Mouse (Mus musculus): ENCODE data around the gene Atxn2.

Atxn2 gene

GRCm38 (mm10) chr5:121765020-121765419 lies 53.9 kb downstream of the Atxn2 start:
- no peak for DNase-seq (ENCODE audit: low read depth)

GRCm38 (mm10) chr5:121766038-121766773 lies 55.1 kb downstream of the Atxn2 start:
- peak; percentile 40 for DNase-seq (ENCODE audit: low read depth)

GRCm38 (mm10) chr5:121767564-121767963 lies 56.4 kb downstream of the Atxn2 start:
- DNase-seq (ENCODE audit: low read depth), result peak; percentile 9

- no peak for DNase-seq (ENCODE audit: low read depth)
Measured at GRCm38 (mm10) chr5:121769827-121770226, 58.7 kb downstream of the Atxn2 start.

GRCm38 (mm10) chr5:121771611-121772010 lies 60.5 kb downstream of the Atxn2 start:
- no peak for DNase-seq (ENCODE audit: low read depth)

GRCm38 (mm10) chr5:121778485-121779119 lies 67.5 kb downstream of the Atxn2 start:
- no peak for DNase-seq (ENCODE audit: low read depth)

- no peak for DNase-seq (ENCODE audit: low read depth)
Measured at GRCm38 (mm10) chr5:121780180-121780579, 69.0 kb downstream of the Atxn2 start.

DNA sequence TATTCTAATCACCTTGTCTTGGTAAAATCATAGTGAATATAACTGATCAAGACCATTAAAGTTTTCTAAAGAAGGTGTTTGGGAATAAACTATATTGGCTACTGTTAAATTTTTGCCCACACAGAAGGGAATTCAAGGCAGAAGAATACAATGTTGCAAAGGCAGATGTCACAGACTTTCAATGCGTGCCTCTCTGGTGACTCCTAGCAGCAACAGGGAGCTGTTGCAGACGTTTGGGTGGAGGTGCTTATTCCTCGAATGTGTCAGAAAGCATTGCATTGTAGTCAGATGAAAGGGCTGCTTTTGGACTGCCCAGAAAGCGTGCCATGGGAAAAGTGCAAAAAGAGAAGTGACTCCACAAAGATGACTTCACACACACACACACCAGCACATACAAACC lies 71.3 kb downstream of the Atxn2 start:
- DNase-seq (ENCODE audit: low read depth), result no peak

GRCm38 (mm10) chr5:121783862-121784500 lies 72.8 kb downstream of the Atxn2 start:
- no peak for DNase-seq (ENCODE audit: low read depth)

- peak; percentile 42 for DNase-seq (ENCODE audit: low read depth)
Measured at GRCm38 (mm10) chr5:121791026-121791425, 79.9 kb downstream of the Atxn2 start.

- peak; percentile 68 for DNase-seq (ENCODE audit: low read depth)
Measured at GRCm38 (mm10) chr5:121795800-121796199, 84.7 kb downstream of the Atxn2 start.

- DNase-seq (ENCODE audit: low read depth), result no peak
Measured at GRCm38 (mm10) chr5:121798447-121798846, 87.3 kb downstream of the Atxn2 start.

DNA sequence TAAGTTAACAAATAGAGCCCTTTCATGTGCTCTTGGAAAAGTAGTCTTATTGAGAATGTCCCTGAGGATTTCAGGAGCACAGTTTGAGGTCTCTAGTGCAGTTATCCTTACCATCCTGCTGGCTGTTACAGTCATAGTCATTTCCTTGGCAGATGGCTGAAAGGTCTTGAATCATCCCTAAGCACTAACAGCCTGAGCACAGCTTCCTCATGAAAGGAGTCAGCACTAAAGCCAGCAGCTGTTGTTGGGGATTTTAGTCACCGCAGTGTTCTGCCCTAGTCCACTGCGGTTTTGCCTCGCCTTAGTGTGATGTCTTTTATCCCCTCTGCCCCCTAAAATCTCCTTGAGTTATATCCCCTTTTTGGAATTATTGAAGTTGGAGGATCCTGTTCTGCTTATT lies 96.0 kb downstream of the Atxn2 start:
- DNase-seq (ENCODE audit: low read depth), result no peak

- DNase-seq (ENCODE audit: low read depth), result no peak
Measured at GRCm38 (mm10) chr5:121808202-121808601, 97.1 kb downstream of the Atxn2 start.

DNA sequence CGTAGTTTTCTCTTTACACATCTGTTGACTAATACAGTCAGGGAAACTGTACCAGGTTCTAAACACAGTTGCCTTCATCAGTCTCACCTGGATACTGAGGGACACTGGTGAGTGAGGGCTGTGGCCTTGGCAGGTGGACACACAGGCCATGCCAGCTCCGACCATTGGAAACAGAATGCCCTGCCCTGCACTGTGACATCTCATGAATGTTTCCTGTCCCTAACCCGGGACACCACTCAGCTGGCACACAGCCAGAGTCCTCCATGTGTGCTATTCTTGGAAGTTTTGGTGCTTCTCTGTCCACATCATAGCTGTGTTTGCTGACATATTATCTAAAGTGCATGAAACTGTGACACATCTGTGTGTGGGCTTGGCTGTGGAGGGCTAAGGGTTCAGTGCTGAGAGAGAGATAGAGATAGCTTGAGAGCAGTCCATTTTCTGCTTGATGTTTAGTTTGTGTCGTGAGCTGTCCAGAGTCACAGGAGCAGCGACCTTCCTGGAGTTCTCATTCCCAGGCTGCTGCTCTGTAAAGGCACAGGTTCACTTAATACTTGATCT lies 98.6 kb downstream of the Atxn2 start:
- no peak for DNase-seq (ENCODE audit: low read depth)

GRCm38 (mm10) chr5:121810331-121811151 lies 99.4 kb downstream of the Atxn2 start:
- DNase-seq (ENCODE audit: low read depth), result no peak

GRCm38 (mm10) chr5:121811485-121811931 lies 100.4 kb downstream of the Atxn2 start:
- peak; percentile 38 for DNase-seq (ENCODE audit: low read depth)

DNA sequence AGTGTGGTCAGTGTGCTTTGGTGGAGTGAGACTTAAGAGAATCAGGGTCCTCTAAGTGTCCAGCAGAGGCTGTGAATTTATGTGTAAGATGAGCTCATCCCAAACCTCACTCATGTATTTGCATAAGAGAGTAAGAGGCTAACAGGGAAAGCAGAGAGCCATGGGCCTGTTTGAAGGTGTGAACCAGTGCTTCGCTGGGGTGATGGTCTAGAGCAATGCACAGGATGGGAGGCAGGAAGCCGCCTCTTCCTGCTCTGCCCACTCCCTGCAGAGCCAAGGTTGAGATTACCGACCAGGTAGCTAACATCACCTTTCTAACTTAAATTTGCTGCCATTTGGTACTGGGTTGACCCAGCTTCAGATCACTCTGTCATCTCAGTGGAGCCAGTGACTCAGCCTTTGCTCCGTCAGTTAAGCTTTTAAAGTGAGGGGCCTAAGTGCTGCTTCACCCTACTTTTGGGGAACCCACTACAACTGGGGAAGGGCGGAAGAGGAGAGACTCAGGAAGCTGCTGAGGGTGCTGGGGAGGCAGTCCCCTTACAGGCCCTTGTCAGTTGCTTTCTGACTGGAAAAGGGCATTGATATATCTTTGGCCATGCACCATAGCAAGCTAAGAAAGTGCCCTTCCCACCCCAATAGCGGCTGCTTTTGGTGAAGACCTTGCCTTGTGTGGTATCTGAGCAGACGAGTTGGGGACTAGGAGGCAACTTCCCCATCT lies 101.5 kb downstream of the Atxn2 start:
- DNase-seq (ENCODE audit: low read depth), result peak; percentile 46

GRCm38 (mm10) chr5:121813744-121814143 lies 102.6 kb downstream of the Atxn2 start:
- DNase-seq (ENCODE audit: low read depth), result no peak

- DNase-seq (ENCODE audit: low read depth), result peak; percentile 63
Measured at GRCm38 (mm10) chr5:121815067-121815466, 103.9 kb downstream of the Atxn2 start.

DNA sequence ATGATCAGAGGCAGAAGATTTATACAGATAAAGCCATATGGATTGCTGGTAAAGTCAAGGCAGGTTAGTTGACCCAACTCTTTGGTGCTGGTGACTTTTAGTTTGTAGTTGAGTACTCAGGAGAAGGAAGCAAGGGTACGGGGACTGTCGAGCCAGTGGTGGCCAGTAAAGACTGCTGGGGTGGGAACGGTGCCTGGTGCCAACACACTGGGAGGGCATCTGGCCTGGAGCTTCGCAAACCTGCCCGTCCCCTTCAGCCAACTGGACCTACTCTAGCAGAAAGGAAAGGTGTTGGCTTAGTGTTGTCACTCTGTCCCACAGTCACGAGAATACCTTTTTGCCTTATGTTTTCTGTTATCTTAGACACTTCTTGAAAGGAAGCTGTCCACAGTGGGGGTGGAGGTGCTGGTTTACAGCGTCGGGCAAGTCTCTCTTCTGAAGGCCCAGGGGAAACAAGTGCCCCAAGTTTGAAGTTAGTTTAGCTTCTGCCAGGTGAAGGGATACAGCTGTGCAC lies 104.8 kb downstream of the Atxn2 start:
- no peak for DNase-seq (ENCODE audit: low read depth)
